8 mouse cellular contexts compared by ENCODE assay signal in the genomic region with DNA sequence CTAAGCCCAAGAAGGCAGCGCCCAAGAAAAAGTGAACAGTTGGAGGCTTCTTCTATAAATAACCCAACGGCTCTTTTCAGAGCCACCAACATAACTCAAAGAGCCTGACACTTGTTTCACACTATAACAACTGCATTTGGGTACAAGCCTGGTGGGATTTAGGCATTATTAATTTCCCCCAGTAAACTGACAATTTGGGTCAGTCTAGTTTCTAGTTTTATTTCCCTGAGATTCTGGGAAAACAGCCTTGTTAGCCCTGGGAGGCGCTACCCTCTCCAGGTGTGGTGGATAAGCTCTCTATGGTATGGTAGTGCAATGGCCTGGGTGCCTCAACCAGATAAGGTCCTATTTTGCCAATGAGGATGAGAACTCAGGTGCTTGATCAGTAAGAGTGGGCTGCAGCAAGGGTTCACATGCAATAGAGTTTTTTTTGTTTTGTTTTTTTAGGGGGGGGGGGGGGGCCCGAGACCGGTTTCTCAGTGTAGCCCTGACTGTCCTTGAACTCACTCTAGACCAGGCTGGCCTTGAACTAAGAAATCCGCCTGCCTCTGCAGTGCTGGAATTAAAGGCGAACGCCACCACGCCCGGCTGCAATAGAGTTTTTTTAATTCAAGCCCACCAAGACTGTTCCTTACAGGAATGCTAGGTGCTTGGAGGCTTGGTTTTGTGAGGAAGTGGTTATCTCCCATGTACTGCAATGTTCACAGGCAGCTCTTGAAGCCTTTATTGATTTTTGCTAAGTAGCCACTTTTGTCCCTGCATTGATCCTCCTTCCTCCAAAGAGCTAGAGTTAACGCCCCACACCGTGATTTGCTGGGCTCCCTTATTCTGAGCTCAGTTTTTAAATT. TPM values are rescaled to one million over a fixed set of nuclear protein-coding genes. Genes with fewer than 3 reads are reported as not detected.
DNase-seq lines count a peak whose midpoint lies in the region; ATAC-seq lines count a peak whose summit lies in the region.

No protein-coding gene starts in this region.

- peaks cover 18% of the 10 kb centered on the region for H3K4me1 ChIP-seq in lung, embryonic 16.5 days (replicated peaks; ENCODE audit: control insufficient read depth, insufficient read depth, low read length)
- peaks cover 13% of the 10 kb centered on the region for H3K4me1 ChIP-seq in intestine, embryonic 14.5 days (replicated peaks; ENCODE audit: control insufficient read depth, insufficient read depth, low read length)
- H3K4me1 ChIP-seq in neural tube, embryonic 13.5 days (replicated peaks) = peaks cover 29% of the 10 kb centered on the region

- H3K9me3 ChIP-seq in lung, embryonic 16.5 days (ENCODE audit: control insufficient read depth, low read length) = no peaks in the 10 kb centered on the region
- H3K9me3 ChIP-seq in intestine, embryonic 14.5 days (ENCODE audit: control insufficient read depth, low read length) = no peaks in the 10 kb centered on the region
- H3K9me3 ChIP-seq in neural tube, embryonic 13.5 days = no peaks in the 10 kb centered on the region

- peak overlapping the region; percentile 57 for H3K4me3 ChIP-seq in lung, embryonic 16.5 days (ENCODE audit: low read length)
- H3K4me3 ChIP-seq in intestine, embryonic 14.5 days (ENCODE audit: low read depth, low read length) = peak overlapping the region; percentile 57
- peak overlapping the region; percentile 59 for H3K4me3 ChIP-seq in neural tube, embryonic 13.5 days

- peak overlapping the region; percentile 95 for H3K27ac ChIP-seq in lung, embryonic 16.5 days (ENCODE audit: low read length)
- peak overlapping the region; percentile 98 for H3K27ac ChIP-seq in intestine, embryonic 14.5 days (ENCODE audit: low read depth)
- peak overlapping the region; percentile 90 for H3K27ac ChIP-seq in neural tube, embryonic 13.5 days (replicated peaks)

- DNase-seq in lung, postnatal 14 days = no peak
- peak; percentile 70 for DNase-seq in embryo, embryonic 9.5 days (ENCODE audit: extremely low spot score)
- DNase-seq in intestine, embryonic 14.5 days (ENCODE audit: low spot score) = no peak
- DNase-seq in ovary, postnatal 14 days (ENCODE audit: low spot score) = no peak
- no peak for DNase-seq in frontal cortex, adult 2 months (ENCODE audit: extremely low spot score in 1 of 2, low spot score in 1 of 2)
- no peak for DNase-seq in kidney, postnatal 10 days

- WGBS in lung, embryonic 16.5 days = 30% methylated on average over 12 of the region's 12 CpGs
- WGBS in intestine, embryonic 14.5 days = 38% methylated on average over 12 of the region's 12 CpGs
- 31% methylated on average over 12 of the region's 12 CpGs for WGBS in neural tube, embryonic 13.5 days

- peak overlapping the region; percentile 77 for H3K4me2 ChIP-seq in lung, embryonic 16.5 days (ENCODE audit: low read depth, low read length)
- H3K4me2 ChIP-seq in intestine, embryonic 14.5 days (ENCODE audit: low read length) = peak overlapping the region; percentile 91
- H3K4me2 ChIP-seq in neural tube, embryonic 13.5 days = peak overlapping the region; percentile 79

- H3K9ac ChIP-seq in lung, embryonic 16.5 days (ENCODE audit: low read length) = peak overlapping the region; percentile 74
- peak overlapping the region; percentile 70 for H3K9ac ChIP-seq in intestine, embryonic 14.5 days (ENCODE audit: low read length)
- peak overlapping the region; percentile 80 for H3K9ac ChIP-seq in neural tube, embryonic 13.5 days

- H3K36me3 ChIP-seq in lung, embryonic 16.5 days (ENCODE audit: control insufficient read depth, insufficient read depth, low read length) = no peaks in the 10 kb centered on the region
- H3K36me3 ChIP-seq in intestine, embryonic 14.5 days (ENCODE audit: control insufficient read depth, insufficient read depth, low read length) = no peaks in the 10 kb centered on the region
- H3K36me3 ChIP-seq in neural tube, embryonic 13.5 days = no peaks in the 10 kb centered on the region

- no peaks in the 10 kb centered on the region for H3K27me3 ChIP-seq in lung, embryonic 16.5 days (ENCODE audit: control insufficient read depth, insufficient read depth, low read depth, low read length)
- no peaks in the 10 kb centered on the region for H3K27me3 ChIP-seq in intestine, embryonic 14.5 days (replicated peaks; ENCODE audit: control insufficient read depth, insufficient read depth, low read length)
- H3K27me3 ChIP-seq in neural tube, embryonic 13.5 days = no peaks in the 10 kb centered on the region

- no peak for ATAC-seq in lung, embryonic 16.5 days (ENCODE audit: low read depth)
- no peak for ATAC-seq in intestine, embryonic 14.5 days (replicated peaks; ENCODE audit: low FRiP score, low TSS enrichment, low read depth)
- no peak for ATAC-seq in neural tube, embryonic 13.5 days (ENCODE audit: low read depth)

RNA-seq across cellular contexts. Expression of gene Hist1h1a, which starts 1.1 kb away (rescaled TPM):
- polyA plus RNA-seq in lung, embryonic 16.5 days (2015; fragmentation: Nextera tagmentation; extraction: Ambion mirVana) = 2.1 and 4.3 TPM in 2 replicates
- polyA plus RNA-seq in intestine, embryonic 14.5 days (2014; fragmentation: Nextera tagmentation; extraction: Ambion mirVana) = 3.1 and 4.2 TPM in 2 replicates
- not detected in 2 replicates for polyA plus RNA-seq in neural tube, embryonic 13.5 days (2015; fragmentation: Nextera tagmentation; extraction: Ambion mirVana)
- 0.36 and 0.58 TPM in 2 replicates for polyA plus RNA-seq in frontal cortex, adult 2 months (2012; rRNA removed)

RNA-seq across cellular contexts. Expression of gene Hist1h3a, which starts 2.4 kb away (rescaled TPM):
- 4.2 and 5.5 TPM in 2 replicates for polyA plus RNA-seq in lung, embryonic 16.5 days (2015; fragmentation: Nextera tagmentation; extraction: Ambion mirVana)
- 8.4 and 10.0 TPM in 2 replicates for polyA plus RNA-seq in intestine, embryonic 14.5 days (2014; fragmentation: Nextera tagmentation; extraction: Ambion mirVana)
- 1.1 and 1.5 TPM in 2 replicates for polyA plus RNA-seq in neural tube, embryonic 13.5 days (2015; fragmentation: Nextera tagmentation; extraction: Ambion mirVana)
- polyA plus RNA-seq in frontal cortex, adult 2 months (2012; rRNA removed) = 0.86 and 1.2 TPM in 2 replicates

RNA-seq across cellular contexts. Expression of gene Hist1h4a, which starts 3.5 kb away (rescaled TPM):
- polyA plus RNA-seq in lung, embryonic 16.5 days (2015; fragmentation: Nextera tagmentation; extraction: Ambion mirVana) = 1.2 TPM in 1 of 2 replicates, not detected in the other
- 0.65 and 1.3 TPM in 2 replicates for polyA plus RNA-seq in intestine, embryonic 14.5 days (2014; fragmentation: Nextera tagmentation; extraction: Ambion mirVana)
- polyA plus RNA-seq in neural tube, embryonic 13.5 days (2015; fragmentation: Nextera tagmentation; extraction: Ambion mirVana) = 1.1 TPM in 1 of 2 replicates, not detected in the other
- 3.8 and 4.6 TPM in 2 replicates for polyA plus RNA-seq in frontal cortex, adult 2 months (2012; rRNA removed)

RNA-seq across cellular contexts. Expression of gene Trim38, which starts 5.2 kb away (rescaled TPM):
- polyA plus RNA-seq in lung, embryonic 16.5 days (2015; fragmentation: Nextera tagmentation; extraction: Ambion mirVana) = not detected in 2 replicates
- polyA plus RNA-seq in intestine, embryonic 14.5 days (2014; fragmentation: Nextera tagmentation; extraction: Ambion mirVana) = 0.12 TPM in 1 of 2 replicates, not detected in the other
- polyA plus RNA-seq in neural tube, embryonic 13.5 days (2015; fragmentation: Nextera tagmentation; extraction: Ambion mirVana) = not detected in 2 replicates
- polyA plus RNA-seq in frontal cortex, adult 2 months (2012; rRNA removed) = 0.24 and 0.40 TPM in 2 replicates

RNA-seq across cellular contexts. Expression of gene Hist1h4b, which starts 7.7 kb away (rescaled TPM):
- polyA plus RNA-seq in lung, embryonic 16.5 days (2015; fragmentation: Nextera tagmentation; extraction: Ambion mirVana) = 5.1 and 6.6 TPM in 2 replicates
- 3.9 and 6.4 TPM in 2 replicates for polyA plus RNA-seq in intestine, embryonic 14.5 days (2014; fragmentation: Nextera tagmentation; extraction: Ambion mirVana)
- polyA plus RNA-seq in neural tube, embryonic 13.5 days (2015; fragmentation: Nextera tagmentation; extraction: Ambion mirVana) = 2.3 TPM in 1 of 2 replicates, not detected in the other
- 2.9 and 4.5 TPM in 2 replicates for polyA plus RNA-seq in frontal cortex, adult 2 months (2012; rRNA removed)
